Mouse (Mus musculus): Measurements from ENCODE around the gene Olfr64.
A peak's percentile ranks its signal among the peaks of the same experiment; 100 is the strongest.

The Olfr64 gene

GRCm38 (mm10) chr7:103894385-103894784 is at the start of gene Olfr64:
Gene Olfr64 (minus strand): TSS chr7:103894485.
- DNase-seq (ENCODE audit: extremely low spot score, low read depth, low spot score), result no peak

DNA sequence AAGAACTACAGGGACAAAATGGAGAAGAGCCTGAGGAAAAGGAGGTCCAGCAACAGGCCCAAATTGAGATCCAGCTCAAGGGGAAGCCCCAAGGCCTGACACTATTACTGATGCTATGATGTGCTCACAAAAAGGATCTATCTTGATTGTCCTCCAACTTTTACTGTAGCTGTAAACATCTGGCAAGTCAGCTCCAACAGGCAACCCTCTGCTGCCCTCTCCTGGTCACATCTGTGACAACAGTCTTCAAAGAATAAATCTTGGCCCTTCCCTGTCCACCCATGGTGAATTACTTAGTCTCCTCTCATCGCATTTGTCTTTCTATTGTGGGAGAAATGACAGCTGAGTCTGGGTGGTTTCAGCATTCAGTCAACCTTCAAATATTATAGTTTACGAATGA is 48.4 kb upstream of the Olfr64 start:
- DNase-seq (ENCODE audit: extremely low spot score, low read depth, low spot score), result peak; percentile 37

DNA sequence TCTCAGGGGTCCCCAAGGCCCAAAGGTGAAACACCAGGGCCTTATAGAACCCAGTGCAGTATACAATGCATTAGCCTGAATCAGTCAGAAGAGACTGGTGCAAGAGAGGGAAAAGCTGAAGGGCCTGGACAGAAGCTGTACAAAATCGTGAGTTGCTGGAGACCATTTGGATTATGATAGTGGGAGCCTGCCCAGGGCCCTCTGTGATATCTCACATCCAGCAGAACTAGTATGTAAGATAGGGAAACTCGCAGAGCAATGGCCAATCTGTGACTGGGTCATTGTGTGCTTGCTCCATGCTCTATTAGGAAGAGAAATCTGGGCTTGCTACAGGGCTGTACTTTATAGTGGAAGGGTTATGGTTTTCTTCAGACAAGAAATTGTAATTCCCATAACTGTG is 40.0 kb upstream of the Olfr64 start, which contains the start of gene Olfr632:
Olfr632 (plus strand) TSS at position 84 of the 400 bp plus-strand sequence.
- DNase-seq (ENCODE audit: extremely low spot score, low read depth, low spot score), result no peak

GRCm38 (mm10) chr7:103928525-103928924 is 34.2 kb upstream of the Olfr64 start, which contains the start of gene Olfr631:
Gene Olfr631 (plus strand): TSS chr7:103928825.
- no peak for DNase-seq (ENCODE audit: extremely low spot score, low read depth, low spot score)

GRCm38 (mm10) chr7:103915338-103915737 is 21.1 kb upstream of the Olfr64 start:
- no peak for DNase-seq (ENCODE audit: extremely low spot score, low read depth, low spot score)

GRCm38 (mm10) chr7:103912969-103913511 is 18.8 kb upstream of the Olfr64 start:
- no peak for DNase-seq (ENCODE audit: extremely low spot score, low read depth, low spot score)

- DNase-seq (ENCODE audit: extremely low spot score, low read depth, low spot score), result no peak
These were observed 15.8 kb upstream of the Olfr64 start for GRCm38 (mm10) chr7:103910047-103910446.

GRCm38 (mm10) chr7:103903187-103903586 is 8.9 kb upstream of the Olfr64 start, which contains the start of gene Olfr65:
Gene Olfr65 (plus strand): TSS chr7:103903487.
- no peak for DNase-seq (ENCODE audit: extremely low spot score, low read depth, low spot score)

- DNase-seq (ENCODE audit: extremely low spot score, low read depth, low spot score), result no peak
These were observed 8.1 kb downstream of the Olfr64 start, which contains the start of gene Olfr66 for GRCm38 (mm10) chr7:103886152-103886551. Gene Olfr66 (minus strand): TSS chr7:103886252.

DNA sequence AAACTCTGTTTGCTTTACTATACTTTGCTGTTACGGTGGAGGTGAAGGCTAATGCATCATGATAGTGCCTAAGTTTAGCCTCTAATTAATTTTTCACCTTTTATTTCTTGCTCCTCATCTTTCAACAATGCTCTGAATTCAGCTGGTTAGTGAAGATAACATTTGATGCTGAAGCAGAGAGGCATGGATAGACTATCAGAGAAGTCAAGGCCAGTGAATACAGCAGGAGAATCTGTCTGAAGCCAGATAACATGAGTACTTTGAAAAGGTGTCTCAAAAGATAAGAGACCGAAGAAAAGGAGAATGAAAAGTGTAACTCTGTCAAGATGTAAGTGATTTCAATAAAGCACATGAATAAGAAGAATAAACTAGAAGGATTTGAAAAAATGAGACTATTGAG is 17.2 kb downstream of the Olfr64 start:
- no peak for DNase-seq (ENCODE audit: extremely low spot score, low read depth, low spot score)

- no peak for DNase-seq (ENCODE audit: extremely low spot score, low read depth, low spot score)
These were observed 19.8 kb downstream of the Olfr64 start for GRCm38 (mm10) chr7:103874451-103874850.

- DNase-seq (ENCODE audit: extremely low spot score, low read depth, low spot score), result no peak
These were observed 21.2 kb downstream of the Olfr64 start for GRCm38 (mm10) chr7:103873064-103873463.

DNA sequence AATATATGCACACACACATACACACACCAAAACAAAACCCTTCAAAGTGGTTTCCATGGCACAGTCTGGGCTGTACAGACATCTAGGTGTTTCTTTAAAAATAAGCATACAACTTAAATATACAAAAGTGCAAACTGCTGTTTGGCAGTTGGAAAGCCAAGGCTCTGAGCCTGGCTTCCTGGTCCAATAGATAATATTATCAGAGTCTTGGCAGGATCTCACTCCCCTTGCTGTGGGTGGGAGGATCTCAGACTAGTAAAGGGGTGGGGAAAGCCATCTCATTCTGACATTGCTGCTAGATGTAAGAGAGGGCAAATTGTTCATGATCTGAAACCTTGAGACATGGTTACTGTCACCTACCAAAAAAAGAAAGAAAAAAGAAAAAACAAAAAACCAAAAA is 23.6 kb downstream of the Olfr64 start:
- no peak for DNase-seq (ENCODE audit: extremely low spot score, low read depth, low spot score)

DNA sequence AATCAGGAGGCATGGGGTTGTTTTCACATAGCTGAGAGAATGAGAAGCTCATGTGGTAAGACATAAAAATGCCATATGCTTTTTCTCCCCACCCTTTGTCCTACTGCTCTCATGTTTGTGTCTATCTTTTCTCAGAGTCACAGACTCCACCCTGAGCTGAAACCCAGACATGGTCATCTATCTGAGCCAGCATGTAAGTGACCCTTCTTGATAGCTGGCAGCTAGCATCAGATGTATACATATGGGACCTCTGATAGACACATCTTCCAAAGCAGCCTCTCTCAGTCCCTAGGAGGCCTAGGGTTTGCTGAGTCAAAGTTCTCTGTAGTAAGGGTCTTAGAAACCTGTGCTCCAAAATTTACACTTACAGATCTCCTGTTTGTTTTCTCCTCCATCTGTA is 28.6 kb downstream of the Olfr64 start:
- DNase-seq (ENCODE audit: extremely low spot score, low read depth, low spot score), result no peak

DNA sequence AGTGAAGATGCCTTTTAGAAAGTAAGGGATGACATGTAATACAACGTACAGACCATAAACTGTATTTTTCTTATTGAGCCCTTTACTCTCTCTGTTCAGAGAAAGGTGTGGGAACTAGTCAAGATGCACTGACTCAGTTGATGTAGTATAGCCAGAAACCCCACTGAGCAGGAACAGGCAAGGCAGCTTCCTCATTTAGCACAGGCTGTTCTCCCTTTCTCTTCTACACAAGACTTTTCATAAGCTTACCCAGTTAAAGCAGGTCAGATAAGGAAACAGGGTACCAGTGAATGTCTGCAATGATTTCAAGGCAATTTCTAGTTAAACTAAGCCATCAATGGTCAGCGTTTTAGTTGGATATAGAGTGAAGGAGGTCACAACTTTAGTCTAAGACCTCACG is 32.8 kb downstream of the Olfr64 start:
- no peak for DNase-seq (ENCODE audit: extremely low spot score, low read depth, low spot score)

- DNase-seq (ENCODE audit: extremely low spot score, low read depth, low spot score), result peak; percentile 22
These were observed 33.4 kb downstream of the Olfr64 start for GRCm38 (mm10) chr7:103860855-103861254.

- no peak for DNase-seq (ENCODE audit: extremely low spot score, low read depth, low spot score)
These were observed 35.2 kb downstream of the Olfr64 start for GRCm38 (mm10) chr7:103859076-103859475.

GRCm38 (mm10) chr7:103854669-103855068 is 39.6 kb downstream of the Olfr64 start:
- no peak for DNase-seq (ENCODE audit: extremely low spot score, low read depth, low spot score)

GRCm38 (mm10) chr7:103853090-103853489 is 41.2 kb downstream of the Olfr64 start, which contains the start of gene Hbb-y:
Gene Hbb-y (minus strand): TSS chr7:103853216.
- DNase-seq (ENCODE audit: extremely low spot score, low read depth, low spot score), result no peak

DNA sequence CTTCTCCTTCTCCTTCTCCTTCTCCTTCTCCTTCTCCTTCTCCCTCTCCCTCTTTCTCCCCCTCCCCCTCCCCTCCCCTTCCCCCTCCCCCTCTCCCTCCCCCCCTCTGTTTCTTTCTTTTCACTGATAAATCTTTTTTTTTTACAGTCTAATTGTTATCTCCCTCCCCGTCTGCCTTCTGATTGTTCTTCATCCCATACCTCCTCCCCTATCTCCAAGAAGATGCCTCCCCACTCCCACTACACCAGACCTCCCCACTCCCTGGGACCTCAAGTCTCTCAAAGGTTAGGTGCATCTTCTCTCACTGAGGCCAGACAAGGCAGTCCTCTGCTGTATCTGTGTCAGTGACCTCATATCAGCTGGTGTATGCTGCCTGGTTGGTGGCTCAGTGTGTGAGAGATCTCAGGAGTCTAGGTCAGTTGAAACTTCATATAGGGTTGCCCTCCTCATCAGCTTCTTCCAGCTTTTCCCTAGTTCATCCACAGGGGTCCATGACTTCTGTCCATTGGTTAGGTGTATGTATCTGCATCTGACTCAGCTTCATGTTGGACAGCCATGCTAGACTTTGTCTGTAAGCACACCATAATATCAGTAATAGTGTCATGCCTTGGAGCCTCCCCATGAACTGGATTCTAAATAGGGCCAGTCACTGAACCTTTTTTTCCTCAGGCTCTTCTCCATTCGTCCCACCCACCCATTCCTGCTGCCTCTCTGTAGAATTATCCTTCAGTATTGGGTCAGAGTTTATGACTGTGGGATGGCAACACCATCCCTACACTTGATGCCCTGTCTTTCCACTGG is 49.6 kb downstream of the Olfr64 start:
- no peak for DNase-seq (ENCODE audit: extremely low spot score, low read depth, low spot score)

DNA sequence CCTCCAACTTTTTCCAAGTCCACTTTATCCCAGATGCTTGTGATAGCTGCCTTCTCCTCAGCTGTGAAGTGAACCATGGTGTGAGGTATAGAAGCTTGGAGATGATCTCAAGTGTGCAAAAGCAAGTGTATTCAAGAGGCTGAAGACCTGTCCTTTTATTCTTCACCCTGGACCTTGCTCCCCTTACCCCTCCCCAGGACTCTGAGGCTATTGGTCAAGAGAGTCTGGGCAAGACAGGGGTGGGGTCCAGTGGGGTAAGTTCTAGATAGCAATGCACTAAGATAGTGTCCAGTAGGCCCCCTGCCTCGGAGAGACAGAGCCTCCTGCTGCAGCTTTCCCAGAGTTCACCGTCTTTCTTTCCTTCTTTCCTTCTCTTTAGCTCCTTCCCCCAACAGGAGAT is 51.3 kb downstream of the Olfr64 start, which contains the start of gene Hbb-bh1:
Hbb-bh1 (minus strand) TSS at position 131 of the 400 bp plus-strand sequence.
- DNase-seq (ENCODE audit: extremely low spot score, low read depth, low spot score), result no peak

- DNase-seq (ENCODE audit: extremely low spot score, low read depth, low spot score), result no peak
These were observed 54.0 kb downstream of the Olfr64 start, which contains the start of gene Hbb-bh2 for GRCm38 (mm10) chr7:103840268-103840667. Gene Hbb-bh2 (minus strand): TSS chr7:103840520.
